Mouse (Mus musculus) megakaryocyte, embryonic 14.5 days (primary cell): ENCODE data around the gene Shroom4.

Experiments used
- FLI1 ChIP-seq: IDR thresholded peaks from 2 replicates; pipeline ENCODE4 v1.6.1; 2012; ENCODE audit warnings: low read length, inconsistent platforms, mixed read lengths
- GATA1 ChIP-seq: IDR thresholded peaks from 3 replicates; pipeline ENCODE4 v1.6.1; 2012; ENCODE audit warnings: mixed read lengths, low read length, inconsistent platforms, borderline replicate concordance

GRCm38 (mm10) chrX:6402921-6403320 is 3.3 kb downstream of the Shroom4 start:
- no peak for TF ChIP-seq GATA1
- TF ChIP-seq FLI1: no peak
